Mouse (Mus musculus): ENCODE measurements at regions not wholly inside any gene's neighbourhood (a gene's known extent, or its start where the extent isn't known, plus 50 kb on each side); places are given as distances from the start of the nearest gene placed in this dataset.
A peak's percentile ranks its signal among the peaks of the same experiment; 100 is the strongest.

DNA sequence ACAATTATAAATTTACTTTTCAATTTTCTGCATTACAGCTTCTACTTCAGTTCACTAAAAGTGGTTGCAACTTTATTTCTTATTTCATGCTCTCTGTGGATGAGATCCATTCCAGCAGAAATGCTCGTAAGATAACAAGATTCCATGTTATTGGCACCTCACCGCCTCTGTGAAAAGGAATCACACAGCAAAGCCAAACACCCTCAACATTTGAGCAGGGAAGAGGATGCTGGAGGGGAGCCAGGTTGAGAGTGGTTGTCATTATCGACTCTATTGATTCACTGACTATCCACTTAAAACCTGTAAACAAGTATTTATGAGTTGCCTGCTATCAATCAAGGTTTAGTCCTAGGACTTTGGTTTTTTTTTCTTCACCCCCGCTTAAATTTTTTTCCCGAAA lies 261.1 kb upstream of the Ccdc54 start:
- no peak for DNase-seq (ENCODE audit: low read depth, low spot score)

DNA sequence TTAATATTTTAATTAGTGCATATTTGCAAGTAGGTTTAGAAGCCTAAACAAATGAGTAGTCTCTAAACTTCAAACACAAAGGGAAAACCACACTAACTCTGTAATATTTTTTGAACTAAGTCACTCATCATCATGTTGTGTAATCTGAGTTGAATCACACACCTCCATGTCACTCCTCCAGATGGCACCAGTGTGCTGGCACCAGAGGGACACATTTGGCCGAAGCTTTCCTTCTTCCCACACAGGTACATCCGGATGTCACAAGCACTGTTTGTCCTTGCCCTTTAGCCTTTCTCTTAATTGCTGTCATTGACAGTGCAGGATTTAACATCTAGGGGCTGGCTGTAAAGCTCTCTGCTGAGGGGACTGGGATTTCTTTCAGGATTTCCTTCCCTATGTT lies 256.7 kb upstream of the Ccdc54 start:
- DNase-seq (ENCODE audit: low read depth, low spot score), result no peak

DNA sequence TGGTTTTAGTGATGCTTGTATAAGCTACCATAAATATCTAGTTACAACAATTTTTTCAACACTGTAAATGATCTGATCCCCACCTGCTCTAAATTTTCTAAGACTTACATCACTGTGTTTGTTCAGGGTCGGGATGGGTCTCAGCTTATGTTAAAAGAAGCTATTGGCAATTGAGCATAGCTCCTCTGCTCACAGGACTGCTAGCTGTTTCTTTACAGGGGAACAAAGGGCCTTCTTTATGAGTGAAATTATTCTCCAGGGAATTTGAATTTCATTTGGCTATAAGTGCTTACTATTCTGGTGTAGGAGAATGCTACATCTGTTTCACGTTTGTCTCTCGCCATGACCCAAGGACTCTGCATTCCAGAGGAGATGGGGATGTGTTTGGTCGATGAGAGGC lies 255.6 kb upstream of the Ccdc54 start:
- DNase-seq (ENCODE audit: low read depth, low spot score), result no peak

DNA sequence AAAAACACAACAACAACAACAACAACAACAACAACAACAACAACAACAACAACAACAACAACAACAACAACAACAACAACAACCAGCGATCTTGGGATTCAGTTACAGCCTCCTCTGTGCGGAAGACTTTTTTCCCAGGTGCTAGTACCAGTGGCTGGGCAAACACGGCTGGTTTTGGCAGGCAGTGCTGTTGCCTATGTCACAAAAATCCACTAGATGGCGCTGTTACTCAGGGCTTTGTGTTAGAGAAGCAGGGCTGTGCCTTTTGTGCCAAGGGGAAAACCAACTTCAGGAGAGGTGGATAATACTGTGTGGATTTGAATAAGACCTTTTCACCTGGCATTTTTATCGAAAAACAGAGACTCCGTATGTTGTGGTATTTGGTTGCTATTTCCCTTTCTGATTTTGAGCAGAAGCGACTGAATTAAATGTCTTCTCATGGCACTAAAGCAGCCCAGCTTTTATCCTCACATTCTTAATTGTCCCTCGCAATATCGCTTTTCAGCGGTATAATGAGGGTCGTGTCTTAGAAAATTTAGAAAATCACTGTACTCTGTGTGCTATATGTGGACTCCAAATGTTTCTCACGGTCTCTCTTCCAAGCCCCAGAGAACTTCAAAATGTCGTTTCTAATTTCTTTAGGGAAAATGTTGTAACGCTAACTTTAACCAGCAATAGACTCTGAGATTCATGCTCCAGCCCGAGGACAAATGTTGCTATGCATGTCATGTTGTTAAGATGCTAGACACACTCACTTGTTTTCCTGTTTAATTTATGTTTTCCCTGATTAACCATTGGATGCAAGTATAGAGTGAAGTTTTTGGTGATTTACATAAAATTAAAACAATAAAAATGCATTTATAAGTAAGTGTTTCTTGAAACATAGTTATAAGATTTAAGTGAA lies 251.0 kb upstream of the Ccdc54 start:
- peak; percentile 60 for DNase-seq (ENCODE audit: low read depth, low spot score)

DNA sequence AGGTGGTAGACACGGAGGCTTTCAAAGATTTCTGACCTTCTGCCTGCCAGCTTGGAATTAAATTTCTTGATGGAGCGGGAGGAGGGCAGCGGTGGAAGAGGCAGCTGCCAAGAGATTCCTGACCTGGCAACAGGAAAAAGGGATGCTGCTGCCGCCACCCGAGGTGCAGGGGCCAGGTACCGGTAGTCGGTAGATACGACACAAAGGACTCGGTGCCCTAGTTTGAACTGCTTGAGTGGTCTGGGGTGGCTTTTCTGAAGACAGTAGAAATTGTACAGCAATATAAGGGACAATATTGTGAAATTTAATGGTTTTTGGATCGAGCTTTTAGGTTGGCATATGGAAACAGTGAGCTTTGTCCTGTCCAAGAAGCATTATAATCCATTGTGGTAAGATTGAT lies 250.3 kb upstream of the Ccdc54 start:
- no peak for DNase-seq (ENCODE audit: low read depth, low spot score)

DNA sequence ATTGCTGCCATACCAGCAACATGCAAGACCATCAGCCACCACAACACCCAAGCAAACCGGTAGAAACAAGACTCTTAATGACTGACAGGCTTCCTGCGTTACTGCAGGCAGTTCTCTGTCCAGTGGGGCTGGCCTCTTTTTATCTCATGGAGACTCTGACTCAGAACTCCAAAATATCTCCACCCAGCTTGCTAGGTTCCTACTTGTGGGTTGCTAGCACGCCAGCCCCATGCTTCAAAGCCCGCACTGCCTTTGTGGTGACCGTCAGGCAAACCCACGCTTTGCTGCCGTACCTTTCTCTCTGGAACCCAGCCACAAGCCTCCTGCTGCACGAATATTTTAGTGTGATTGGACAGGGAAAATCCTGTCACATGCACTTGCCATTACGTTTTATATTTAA lies 248.7 kb upstream of the Ccdc54 start:
- DNase-seq (ENCODE audit: low read depth, low spot score), result no peak

DNA sequence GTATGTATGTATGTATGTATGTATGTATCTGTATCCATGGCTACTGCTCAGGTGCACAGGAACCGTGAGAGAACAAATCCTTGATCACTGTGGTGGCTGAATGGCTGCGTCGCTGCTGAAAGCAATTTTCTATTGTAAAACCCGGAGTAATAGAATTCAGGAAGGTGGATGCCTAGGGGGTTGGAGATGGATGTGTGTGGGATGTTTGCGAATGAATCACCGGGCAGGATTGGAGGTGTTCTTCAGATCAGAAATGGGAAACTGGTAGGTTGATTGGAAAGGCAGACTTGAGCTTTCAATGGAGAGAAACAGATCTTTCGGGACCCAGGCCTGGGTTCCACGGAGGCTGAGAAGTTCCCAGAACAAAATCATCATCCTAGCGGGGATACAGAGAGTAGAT lies 246.5 kb upstream of the Ccdc54 start:
- DNase-seq (ENCODE audit: low read depth, low spot score), result no peak

DNA sequence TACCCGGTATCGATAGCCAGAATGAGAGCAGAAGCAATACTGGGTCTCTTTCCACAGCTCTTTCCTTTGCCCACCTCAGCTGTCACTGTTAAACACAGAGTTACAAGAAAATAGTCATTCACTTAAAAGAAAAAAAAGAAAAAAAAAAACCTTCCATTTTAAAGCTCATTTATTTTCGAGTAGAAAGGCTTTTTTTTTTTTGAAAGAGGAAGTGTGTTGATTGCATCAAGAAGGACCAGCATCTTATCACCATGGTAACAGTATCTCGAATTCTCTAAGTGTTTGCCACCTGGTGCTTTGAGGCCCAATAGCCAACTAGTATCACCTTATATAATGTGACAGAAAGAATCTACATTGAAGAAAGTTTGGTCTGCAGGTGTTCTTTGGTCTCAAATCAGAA lies 245.5 kb upstream of the Ccdc54 start:
- DNase-seq (ENCODE audit: low read depth, low spot score), result no peak

DNA sequence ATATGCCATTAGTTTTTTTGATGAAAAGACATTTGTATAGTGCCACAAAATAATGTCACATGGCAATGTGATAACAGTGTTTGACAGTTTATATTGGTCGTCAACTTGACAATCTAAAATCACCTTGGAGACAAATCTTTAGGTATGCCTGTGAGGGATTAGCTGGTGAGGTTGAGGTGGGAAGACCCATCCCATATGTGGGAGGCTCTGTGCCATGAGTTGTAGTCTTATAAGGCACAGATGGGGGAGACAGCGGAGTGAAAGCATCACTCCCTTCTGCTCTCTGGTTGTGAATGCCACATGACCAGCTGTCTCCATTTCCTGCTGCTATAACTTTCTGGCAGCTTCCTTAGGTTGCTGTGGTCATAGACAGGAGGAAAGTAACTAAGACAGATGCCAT lies 242.4 kb upstream of the Ccdc54 start:
- DNase-seq (ENCODE audit: low read depth, low spot score), result no peak

DNA sequence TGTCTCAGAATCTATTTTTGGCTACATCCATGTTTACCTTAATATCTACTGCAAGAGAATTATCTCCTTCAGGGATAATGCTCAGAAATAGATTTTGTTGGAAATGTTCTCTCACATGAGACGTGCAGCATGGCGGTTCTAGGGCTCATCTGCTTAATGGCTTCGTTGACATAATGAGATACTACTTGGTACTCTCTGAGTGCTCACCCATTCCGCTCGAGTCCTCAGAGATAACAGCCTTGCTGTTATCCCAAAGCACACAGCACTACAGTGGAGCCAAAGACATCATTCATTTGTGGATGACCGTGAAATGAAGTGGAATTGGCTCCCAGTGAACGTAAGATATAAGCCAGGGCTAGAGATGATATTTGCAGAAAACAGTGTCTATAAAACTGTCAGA lies 231.4 kb upstream of the Ccdc54 start:
- no peak for DNase-seq (ENCODE audit: low read depth, low spot score)

DNA sequence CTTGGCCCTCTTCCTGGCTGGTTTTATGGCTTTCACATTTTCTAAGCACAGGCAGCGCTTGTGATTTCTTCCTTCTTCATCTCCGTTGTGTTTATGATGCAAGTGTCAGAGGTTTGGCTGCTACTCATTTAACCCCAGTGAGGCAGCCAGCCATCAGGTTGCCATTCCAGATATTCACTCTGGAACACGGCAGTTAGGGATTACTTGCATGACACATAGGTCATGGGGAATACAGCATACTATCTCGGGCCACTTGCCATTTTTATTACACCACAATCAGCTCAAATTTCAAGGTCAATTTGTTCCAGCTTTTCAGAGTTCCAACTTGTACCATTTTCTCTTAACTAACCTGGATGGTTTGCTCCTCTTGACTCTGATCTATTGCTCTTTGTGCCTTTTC lies 223.7 kb upstream of the Ccdc54 start:
- DNase-seq (ENCODE audit: low read depth, low spot score), result no peak

DNA sequence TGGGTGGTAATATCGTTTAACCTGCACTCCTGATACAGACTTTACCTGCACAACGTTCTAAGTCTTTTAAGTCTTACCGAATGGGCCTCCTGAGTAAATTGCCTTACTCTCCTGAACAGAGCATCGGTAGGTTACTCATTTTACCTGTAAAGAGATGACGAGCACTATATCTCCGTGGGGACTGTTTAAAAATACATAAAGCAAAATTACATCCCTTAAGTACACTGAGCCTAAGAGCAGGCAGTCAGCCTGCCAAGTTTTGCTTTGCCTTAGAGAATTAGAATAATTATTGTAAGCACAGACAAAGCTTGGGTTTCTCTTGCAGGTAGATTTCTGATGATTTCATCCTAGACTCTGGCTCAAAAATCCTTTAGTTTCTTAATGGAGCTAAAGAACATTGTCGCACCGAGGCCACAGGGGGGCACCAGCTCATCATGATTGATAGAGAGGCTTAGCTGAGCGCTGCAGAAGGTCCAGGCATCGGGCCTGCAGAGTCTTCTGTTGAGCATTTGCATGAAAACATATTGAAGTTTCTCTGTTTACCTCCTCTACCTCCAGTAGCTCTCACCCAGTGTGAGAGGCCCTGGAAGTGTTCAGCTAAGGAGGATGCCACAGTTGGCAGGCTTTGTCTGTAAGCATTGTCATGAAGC lies 208.3 kb upstream of the Ccdc54 start:
- peak; percentile 3 for DNase-seq (ENCODE audit: low read depth, low spot score)

DNA sequence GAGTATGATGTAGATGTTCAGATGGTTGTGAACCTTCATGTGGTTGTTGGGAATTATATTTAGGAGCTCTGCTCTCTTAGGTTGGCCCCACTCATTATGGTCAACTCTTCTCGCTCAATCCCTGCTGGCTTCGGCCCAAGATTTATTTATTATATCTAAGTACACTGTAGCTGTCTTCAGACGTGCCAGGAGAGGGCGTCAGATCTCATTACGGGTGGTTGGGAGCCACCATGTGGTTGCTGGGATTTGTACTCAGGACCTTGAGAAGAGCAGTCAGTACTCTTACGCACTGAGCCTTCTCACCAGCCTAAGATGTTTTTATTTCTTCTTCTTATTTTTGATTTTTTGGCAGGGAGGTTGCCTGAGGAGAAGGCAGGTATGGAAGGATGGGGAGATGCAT lies 207.1 kb upstream of the Ccdc54 start:
- no peak for DNase-seq (ENCODE audit: low read depth, low spot score)

DNA sequence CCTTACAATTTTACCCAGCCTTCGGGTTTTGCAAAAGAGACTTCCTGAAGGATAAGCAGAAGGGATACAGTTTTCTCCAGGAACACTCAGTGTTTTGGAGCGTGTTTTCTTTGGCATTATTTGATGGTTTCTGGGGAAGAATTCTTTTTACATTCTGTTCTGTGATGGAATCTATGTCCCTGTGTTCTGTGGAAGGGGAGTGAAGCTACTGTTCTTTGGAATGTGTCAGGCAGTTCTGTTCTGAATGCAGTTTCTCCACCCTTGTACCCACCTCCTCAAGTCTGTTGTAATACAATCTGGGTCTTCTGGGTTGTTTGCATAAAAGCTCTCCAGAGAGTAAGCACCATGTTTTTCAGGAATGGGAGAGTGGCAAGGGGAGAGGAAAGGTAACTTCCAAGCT lies 202.0 kb upstream of the Ccdc54 start:
- DNase-seq (ENCODE audit: low read depth, low spot score), result no peak

DNA sequence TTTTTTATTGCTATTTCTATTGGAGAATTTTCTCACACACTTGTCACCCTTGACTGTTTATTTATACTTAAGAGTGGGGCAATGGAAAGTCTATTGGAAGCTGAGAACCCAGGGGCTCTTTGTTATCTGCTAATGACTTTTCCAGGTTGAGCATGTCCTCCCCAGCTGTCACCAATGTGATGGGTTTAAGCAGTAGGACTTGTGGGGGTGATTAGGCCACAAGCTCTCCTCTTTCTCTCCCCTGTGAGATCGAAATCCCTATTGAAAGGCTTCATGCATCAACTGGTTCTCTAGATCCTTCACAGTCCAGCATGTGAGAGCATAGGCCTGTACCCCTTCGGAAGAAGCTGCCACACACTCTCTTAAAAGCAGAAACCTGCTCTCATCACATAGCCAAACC lies 201.6 kb upstream of the Ccdc54 start:
- no peak for DNase-seq (ENCODE audit: low read depth, low spot score)

DNA sequence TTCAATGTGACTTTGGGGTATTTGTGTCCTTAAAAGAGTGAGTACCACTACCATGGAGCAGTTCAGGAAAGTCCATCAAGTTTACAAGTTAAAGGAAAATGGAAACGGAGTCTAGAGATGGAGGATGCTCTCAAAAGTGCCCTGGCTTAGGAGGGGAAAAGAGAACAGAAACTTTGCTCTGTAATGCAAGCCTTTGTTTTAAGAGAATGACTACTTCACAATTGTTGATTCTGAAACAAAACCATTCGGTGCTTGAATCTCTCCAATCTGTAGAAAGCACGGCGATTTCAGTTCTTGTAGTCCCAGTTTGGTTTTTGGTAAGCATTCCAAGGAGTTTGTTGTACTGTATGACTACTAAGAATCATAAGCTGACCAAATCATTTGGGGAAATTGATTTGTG lies 197.7 kb upstream of the Ccdc54 start:
- no peak for DNase-seq (ENCODE audit: low read depth, low spot score)

DNA sequence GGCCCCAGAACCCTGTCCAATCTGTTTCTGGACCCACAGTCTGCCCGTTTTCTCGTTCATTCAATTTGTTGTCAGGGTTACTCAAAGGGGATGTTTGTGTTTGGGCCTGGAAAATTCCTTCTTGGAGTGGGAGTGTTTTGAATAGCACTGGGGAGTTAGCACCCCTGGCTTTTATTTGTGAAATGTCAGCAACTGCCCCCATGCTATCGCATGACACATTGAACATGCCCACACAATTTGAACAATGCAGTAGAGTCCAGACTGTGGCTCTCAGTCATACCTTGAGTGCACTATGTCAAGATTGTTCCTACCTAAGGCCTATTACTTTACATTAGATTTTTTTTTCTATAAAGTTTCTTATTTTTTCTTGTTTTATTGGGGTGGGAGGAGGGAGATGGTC lies 195.2 kb upstream of the Ccdc54 start:
- DNase-seq (ENCODE audit: low read depth, low spot score), result no peak

DNA sequence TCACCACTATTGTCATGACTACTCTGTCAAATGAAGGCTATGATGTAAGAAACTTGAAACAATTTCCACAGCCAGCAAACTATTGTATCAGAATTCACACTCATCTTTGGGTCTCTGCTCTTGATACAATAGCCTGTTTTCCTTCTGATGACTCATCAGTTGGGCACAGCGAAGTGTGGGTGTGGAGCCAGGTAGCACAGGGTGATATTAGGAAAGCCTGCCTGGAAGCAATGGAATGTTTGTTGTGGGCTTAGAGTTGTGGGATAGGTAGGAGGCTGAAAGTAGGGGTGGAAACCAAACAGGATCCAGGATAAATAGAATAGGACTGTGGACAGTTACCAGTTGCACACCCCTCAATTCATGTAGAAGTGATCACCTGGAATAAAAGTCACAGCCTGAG lies 194.4 kb upstream of the Ccdc54 start:
- DNase-seq (ENCODE audit: low read depth, low spot score), result no peak

DNA sequence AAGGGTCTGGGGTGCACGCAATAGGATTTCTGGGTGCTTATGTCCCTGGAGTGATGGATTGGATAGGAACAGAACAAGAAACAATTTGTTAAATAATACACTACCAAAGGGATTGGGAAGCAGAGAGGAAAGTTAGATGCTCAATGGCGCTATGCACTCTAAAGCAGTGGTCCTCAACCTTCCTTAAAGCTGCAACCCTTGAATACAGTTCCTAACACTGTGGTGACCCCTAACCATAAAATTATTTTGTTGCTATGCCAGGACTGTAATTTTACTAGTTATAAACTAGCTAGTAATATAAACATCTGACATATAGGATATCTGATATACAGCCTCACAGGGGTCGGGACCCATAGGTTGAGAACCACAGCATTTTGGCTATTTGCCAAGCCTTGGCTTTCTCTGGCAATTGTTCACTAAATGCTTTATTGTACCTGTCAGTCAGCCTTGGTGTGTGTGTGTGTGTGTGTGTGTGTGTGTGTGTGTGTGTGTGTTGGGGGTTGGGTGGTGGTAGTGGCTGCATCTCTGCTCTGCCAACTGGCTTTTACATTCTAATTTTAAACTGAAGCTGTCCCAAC lies 193.8 kb upstream of the Ccdc54 start:
- no peak for DNase-seq (ENCODE audit: low read depth, low spot score)

DNA sequence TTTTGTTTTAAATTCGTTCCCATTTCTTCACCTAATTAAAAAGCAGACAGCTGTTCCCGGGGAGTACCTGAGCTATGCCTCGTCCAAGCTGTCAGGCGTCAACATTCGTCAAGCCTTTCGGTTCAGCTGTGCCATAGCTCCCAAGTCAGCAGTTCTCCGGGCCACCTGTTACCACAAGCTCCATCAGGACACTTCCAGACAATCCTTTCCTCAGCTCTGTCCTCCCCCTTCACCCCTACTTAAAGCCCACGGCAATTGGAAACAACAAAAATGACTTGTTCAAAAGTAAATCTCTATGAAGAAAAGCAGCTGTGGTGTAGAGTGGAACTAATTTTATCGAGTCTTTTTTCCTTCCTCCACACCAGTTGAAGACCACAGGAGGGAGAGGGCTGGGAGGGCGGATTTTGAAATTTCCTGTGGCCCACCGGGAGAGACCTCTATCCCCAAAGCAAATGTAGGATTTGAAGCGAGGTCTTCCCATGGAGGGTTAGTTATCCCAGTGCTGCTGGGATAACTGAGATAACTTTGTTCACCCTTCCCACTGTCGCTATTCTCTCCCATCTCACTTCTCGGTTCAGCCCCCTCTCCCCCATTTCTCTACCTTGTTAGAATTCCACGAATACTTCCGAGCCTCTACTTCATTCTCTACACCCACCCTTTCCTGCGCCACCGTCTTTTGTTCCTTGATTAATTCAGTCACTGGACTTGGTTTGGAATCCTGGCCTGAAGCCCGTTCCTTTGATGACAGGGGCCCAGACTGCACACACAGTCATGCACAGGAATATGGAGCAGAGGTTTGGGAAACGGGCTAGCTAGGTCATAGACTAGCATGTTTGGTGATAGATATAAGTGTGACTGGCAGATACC lies 193.1 kb upstream of the Ccdc54 start:
- peak; percentile 6 for DNase-seq (ENCODE audit: low read depth, low spot score)

DNA sequence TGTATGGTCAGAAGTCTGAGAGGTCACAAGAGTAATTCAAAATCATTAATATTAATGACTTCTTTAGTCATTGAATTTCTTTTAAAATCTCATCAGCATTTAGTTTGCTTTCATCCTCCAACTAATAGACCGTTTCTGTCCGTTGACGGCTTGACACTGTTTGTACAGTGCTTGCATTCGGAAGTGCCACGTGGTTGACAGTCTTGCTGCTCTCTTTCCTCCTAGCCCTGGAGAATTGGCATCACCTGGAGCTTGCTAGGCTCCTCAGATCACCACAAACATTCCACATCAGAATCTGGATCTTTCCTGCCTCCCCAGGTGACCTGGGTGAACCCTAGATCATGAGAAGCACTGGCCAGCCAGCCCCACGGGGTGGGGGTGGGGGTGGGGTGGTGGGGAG lies 192.3 kb upstream of the Ccdc54 start:
- no peak for DNase-seq (ENCODE audit: low read depth, low spot score)

All from skeletal muscle tissue, adult 2 months (tissue).